Mouse (Mus musculus): ENCODE data around the gene Alk.

Alk gene

DNA sequence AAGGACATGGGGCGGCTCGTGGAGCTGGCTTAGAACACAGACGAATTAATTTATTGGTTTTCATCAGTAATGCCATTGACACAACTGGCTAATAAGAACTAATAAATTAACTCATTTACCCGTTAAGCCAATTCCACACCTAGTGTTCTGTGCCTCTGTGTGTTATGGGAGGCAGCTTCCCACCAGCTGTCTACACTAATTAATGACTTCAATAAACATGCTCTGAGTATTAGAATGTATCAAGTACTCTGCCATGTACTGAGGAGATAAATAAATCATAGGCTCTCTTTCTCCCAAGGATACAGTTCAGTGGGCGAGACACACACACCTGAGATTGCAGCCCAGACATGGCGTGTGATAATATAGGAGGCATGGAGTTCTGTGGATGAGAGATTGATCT is 723.1 kb downstream of the Alk start:
- no peak for DNase-seq (ENCODE audit: low read depth, low spot score)

DNA sequence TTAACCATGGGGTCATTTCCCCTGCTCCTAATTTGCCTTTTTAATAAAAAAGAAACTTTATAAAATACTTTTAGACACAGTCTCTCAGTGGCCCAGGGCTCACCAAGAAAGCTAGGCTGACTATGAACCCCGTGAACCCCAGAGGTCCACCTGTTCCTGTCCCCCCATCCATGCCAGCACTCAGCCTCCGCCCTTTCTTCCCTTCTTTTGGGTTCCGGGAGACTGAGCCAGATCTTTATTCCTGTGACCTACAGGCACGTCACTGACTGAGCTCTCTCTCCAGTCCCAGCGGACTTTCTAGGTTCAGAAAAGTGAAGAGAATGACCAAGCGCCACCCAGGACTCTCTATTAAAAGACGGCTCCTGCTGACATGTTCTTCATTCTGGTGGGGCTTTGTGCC is 728.9 kb downstream of the Alk start:
- no peak for DNase-seq (ENCODE audit: low read depth, low spot score)

DNA sequence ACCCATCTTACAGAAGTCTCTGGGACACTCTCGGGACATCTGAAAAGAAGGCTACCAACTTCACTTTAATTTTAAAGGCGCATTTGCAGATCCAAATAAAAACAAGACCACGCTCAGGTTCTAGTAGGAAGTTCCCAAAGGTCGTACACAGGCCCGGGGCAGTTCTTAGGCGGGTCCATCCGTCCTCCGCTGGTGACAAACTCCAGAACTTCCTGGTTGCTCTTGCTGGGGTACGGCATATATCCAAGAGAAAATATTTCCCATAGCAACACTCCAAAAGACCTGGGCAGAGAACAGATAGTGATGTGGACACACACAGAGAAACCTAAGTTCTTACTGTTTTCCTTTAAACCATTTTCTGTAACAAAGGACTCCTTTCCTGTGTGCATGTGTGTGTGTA is 729.6 kb downstream of the Alk start:
- DNase-seq (ENCODE audit: low read depth, low spot score) = no peak

DNA sequence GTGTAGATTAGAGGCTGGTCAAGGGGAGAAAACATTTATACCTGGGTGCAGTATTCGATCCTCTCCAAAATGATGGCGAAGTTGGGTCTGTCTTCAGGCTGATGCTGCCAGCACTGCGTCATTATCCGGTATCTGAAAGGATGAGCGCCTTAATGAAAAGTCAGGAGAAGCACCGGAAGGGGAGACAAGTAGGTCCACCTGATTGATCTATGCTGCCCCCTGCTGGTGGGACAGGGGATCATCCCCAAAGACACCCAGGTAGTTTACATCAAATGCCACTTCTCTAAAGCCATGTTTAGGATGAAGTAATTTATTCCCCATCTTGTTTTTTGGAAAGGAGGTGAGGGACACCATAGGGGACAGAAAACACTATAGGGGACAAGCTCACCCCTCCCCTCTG is 730.4 kb downstream of the Alk start:
- peak; percentile 31 for DNase-seq (ENCODE audit: low read depth, low spot score)

DNA sequence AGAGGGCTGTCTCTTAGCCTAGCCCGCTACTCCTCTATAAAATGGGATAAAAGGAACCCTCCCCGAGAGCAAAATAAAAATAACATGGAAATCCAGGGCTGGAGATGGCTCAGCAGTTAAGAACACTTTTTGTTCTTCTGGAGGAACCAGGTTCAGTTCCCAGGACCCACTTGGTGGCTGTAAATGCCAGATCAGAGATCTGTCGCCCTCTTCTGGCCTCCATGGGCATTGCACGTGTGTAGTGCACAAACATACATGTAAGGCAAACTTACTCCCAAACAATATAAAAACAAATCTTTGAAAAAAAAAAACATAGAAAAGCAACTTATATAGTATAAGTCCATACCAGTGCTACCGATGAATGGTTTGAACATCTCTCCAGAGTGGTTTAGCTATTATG is 731.5 kb downstream of the Alk start:
- peak; percentile 31 for DNase-seq (ENCODE audit: low read depth, low spot score)

DNA sequence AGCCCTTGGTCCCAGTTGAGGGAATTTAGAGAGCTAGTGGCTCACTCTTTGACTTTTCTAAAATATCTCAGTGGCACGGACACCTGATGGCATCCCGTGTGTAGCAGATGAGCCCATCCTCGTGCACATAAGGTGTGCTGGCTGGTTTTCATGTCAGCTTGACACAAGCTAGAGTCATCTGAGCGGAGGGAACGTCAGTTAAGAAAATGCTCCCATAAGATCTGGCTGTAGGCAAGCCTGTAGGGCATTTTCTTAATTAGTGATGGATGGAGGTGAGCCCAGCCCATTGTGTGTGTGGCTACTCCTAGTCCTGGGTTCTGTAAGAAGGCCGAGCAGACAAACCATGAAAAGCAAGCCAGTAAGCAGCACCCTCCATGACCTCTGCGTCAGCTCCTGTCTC is 732.4 kb downstream of the Alk start:
- no peak for DNase-seq (ENCODE audit: low read depth, low spot score)

DNA sequence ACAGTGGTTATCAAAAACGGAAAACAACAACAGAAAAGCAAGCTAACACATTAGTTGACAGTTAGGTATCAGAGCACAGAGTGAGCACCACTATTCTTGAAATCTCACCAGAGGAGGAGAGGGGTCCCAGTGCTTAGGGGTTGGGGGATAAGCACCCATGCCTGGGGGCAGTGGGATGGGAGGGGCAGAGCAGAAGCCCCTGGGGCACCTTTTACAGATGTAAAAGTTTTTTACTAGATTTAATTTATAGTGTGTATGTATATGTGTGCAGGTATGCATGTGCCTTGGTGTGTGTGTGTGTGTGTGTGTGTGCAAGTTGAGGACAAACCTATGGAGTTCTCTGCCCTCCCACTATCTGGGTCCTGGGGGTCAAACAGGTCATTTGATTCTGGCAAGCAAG is 733.8 kb downstream of the Alk start:
- DNase-seq (ENCODE audit: low read depth, low spot score) = no peak

DNA sequence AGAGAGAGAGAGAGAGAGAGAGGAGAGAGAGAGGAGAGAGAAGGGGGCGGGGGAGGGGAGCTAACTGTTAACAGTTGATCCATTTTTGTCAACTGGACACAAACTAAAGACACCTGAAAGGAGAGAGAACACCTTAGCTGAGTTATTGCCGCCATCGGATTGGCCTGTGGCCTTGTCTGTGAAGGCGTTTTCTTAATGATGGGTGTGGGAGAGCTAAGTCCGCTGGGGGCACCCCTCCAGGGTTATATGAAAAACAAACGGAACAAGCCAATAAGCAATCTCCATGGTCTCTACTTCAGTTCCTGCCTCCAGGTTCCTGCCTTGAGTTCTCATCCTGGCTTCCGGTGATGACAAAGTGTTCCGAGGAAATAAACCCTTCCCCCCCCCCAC is 734.2 kb downstream of the Alk start:
- no peak for DNase-seq (ENCODE audit: low read depth, low spot score)

DNA sequence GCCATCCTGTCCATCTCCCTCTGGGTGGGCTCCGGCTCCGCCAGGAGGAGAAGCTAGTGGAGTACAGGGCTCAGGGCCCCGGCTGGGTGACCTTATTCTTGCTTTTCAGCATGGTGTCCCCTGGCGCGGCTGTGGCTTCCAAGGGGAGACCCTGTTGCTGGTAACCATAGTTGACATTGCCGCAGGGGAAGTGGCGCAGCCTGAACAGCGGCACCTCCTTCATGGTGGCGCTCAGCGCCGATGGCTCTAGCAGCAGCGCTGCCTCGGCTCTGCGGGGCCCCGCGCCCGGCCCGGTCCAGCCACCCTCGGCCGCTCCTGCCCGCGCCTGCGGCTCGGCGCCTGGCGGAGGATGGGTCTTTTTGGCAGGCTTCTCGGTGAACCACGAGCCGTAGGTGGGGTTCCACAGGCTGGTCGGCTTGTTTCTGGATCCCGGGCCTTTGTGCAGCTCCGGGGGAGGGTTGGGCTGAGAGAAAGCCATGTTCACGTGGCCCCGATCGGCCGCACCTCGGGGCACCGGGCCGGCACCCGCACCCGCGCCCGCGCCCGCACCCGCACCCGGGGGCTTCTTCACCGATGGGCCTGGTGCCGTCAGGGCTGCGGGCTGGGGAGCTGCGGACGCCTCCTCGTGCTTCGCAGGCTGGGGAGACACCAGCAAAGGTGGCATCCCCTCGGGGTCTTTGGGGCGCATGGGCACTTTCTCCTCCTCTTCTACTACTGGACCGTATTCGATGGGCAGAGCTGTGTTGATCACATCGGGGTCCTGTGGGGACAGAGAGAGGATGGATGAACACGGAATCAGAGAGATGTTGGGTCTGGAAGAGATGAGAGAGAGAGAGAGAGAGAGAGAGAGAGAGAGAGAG is 734.8 kb downstream of the Alk start:
- no peak for DNase-seq (ENCODE audit: low read depth, low spot score)

DNA sequence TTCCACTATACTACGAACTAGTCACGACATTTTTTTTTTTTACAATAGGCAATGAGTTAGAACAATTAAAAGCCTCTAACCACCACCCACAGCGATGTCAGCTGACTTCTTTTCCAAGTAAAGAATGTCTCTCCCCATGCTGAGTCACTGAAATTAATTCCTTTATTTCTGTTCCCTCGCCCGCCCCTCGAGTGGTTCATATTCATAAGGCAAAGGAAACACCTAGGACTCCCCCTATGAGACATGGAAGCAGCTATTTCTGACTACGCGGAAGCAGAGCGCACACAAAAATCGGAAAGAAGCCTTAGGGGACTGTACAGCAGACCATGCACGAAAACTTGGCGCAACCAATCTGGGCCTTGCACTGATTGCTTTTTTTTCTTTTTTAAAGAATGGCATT is 735.6 kb downstream of the Alk start:
- DNase-seq (ENCODE audit: low read depth, low spot score) = no peak

DNA sequence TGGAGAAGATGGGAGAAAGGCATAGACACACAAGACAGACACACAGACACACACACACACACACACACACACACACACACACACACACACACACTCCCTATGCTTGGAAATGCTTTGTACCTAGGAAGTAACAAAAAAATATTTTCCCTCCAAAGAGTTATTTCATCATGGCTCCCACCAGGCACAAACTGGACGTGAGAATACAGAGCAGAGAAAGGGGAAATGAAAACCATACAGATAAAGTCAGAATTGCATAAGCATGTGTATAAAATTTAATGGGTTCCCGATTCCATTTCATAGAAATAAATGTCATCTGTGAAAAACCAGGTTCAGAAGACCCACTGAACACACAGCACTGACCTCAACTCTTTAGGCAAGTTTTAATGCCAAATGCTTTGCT is 736.5 kb downstream of the Alk start:
- DNase-seq (ENCODE audit: low read depth, low spot score) = no peak

DNA sequence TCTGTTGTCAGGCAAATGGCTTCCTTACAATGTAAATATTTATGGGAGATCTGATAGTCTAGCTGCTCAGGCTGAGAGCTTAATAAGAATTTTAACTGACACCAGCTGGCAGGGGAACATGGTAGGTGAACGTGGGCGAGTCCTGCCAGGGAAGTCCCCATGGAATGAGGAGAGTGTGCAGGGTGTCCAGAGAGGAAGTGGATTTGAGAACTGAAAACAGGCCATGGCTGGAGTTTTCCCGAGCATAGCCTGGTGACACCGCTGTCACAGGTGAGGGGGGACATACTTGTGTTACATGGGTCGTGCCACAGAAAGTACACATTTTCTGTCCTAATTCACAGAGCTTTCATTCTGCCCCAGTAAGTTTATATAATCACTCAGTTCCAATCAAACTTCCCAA is 739.0 kb downstream of the Alk start:
- DNase-seq (ENCODE audit: low read depth, low spot score) = no peak

DNA sequence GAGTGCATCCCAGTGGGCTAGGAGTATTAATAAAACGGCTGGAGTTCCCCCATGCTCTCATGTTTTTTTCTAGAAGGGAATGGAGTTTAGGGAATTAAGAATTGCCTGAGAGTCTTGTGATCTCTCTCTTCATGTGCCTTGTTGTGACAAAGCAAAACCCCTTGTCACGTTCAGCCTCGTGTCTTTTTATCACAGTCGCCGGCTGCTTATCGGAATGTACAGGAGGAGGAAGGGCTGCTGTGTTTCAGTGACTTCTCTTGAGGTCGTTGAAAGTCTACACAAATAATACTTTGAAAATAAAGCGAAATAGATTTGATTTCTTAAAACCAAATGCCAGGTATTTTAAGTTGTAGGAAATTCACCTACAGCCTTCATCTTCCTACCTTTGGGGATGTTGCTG is 740.4 kb downstream of the Alk start:
- DNase-seq (ENCODE audit: low read depth, low spot score) = no peak

DNA sequence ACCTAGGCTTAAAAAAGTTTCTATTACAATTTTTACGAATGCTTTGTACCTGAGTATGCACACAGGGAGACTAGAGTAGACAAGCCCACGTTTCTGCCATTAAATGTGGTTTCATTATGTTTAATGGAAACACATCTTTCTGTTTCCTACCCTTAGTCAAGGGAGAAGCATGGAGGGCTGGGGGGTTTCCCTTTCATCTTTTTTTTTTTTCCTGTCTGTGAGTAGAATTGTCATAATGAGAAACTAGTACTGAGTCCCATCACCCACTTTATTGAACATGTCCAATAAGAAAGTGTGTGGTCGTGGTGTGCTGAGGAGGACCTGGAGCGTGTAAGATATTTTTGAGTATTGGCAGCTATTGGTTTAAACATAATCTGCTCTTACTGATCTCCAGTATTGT is 741.5 kb downstream of the Alk start:
- DNase-seq (ENCODE audit: low read depth, low spot score) = no peak

DNA sequence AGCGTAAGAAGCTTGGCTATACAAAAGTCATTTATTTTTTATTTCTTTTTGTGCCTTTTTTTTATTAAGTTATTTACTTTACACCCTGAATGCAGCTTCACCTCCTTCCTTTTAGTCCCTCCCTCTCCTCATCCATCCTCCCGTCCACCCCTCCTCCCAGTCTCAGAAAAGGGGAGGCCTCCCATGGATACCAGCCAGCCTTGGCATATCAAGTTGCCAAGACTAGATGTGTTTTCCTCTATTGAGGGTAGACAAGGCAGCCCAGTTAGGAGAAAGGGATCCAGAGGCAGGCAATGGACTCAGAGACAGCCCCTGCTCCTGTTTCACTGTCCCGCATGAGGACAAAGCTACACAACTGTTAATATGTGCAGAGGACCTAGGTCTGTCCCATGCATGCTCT is 742.2 kb downstream of the Alk start:
- no peak for DNase-seq (ENCODE audit: low read depth, low spot score)

DNA sequence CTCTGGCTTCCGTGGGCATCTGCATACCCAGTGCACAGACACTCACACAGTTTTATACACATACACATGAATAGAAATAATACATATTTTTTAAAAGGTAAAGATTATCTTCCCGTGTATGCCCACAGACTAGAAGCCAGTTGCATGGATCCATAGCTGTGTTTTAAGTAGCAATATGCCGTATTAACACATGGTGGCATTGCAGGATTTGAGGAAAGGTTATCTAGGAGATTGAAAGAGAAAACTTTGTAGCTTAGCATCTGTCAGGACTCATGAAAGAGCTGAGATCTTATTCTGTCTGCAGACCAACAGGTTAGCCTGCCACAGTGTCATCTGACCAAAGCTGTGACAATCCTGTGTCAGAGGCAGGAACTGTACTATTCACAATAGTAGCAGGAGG is 772.5 kb downstream of the Alk start:
- DNase-seq (ENCODE audit: low read depth, low spot score) = no peak

DNA sequence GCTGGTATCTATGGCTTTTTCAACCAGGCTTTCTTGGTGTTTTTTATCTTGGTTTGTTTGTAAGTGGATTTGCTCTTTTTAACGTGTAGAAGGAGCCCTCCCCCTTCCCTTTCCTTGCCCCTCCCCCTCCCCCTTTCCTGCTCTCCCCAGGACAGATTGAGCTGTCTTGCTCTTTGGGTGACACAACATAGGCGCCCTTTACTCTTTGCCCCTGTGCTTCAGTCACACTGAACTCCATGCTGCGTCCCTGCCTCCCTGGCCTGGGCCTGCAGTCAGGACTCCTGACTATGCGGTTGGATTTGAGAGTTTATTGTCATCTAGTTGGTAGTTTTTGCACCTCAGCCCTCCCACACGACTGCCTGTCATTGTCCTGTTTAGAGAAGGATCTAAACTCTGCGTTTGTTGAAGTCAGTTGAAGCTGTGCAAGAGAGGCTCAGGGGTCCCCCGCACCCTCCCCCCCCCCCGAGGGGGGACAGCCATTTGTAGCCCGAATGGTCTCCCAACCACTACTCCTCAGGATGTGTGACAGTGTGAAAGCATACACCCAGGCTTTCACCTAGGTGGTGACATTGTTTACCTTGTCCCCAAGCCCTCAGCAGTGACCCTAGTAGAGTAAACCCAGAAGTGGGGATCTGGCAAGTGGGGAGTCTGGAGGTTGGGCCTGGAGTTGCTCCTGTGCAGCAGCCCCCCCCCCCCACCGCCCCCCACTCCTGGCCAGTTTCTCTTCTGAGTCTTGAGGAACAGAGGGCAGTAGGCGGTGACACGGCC is 775.6 kb downstream of the Alk start:
- no peak for DNase-seq (ENCODE audit: low read depth, low spot score)

DNA sequence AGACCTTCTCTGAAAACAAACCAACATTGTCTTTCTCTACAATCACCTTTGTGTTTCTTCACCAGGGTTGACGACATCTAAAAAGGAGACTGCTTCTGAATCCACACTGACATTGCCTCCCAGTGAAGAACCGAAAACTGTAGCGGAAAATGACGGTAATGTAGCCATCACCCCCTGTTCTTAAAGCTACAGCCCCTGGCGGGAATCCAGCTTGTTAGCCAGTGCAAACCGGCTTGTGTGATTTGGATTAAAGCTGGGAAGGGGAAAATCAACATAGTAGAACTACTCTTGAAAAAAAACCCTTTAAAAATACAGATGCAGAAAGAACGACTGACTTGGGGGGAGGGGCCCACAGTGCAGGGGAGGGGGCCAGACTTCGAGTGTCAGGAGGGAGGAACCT is 776.8 kb downstream of the Alk start:
- no peak for DNase-seq (ENCODE audit: low read depth, low spot score)

DNA sequence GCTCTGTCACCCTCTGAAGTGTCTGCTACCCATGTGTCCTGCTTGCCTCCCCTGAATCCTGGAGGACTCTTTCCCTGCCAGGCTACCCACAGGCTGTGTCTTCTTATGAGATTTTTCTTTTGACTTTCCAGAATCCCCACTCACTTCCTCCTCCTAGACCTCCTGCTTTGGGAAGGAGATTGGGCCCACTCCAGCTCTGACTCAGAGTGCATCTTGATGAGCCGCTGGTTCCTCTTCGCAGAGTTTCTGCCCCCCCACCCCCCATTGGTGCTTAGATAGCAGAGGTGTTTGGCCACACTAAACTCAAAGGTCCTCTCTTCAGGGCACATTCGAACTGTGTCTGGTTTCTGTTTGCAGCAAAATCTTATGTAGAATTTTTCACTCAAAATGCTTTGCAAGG is 777.8 kb downstream of the Alk start:
- no peak for DNase-seq (ENCODE audit: low read depth, low spot score)

DNA sequence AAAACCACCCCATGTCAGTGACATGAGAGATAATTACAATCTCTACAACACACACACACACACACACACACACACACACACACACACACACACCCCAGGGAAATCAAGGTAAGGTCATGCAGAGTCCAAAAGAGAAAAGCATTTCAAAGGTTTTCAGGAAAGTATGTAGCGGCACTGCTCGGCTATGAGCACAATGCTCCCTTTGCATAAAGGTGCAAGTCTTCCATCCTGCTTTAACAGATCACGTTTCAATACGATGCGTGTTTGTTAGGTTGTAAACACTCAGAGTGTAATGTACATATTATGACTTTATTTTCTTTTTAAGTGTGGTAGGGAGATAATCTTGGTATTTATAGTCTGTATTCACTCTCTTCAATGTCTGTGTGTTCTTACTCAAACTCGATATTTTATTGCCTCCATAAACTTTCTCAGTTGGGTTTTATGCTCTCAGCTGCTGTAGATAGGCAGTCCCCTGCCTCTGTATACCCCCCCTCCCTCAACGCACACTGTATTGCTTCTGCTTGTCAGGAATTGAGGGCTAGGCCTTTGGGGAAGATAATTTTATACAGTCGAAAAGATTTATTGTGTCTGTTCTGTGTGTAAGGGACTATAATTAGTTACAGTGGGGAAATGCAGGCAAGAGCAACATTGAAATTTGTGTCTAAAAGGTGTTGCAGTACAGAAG is 780.7 kb downstream of the Alk start:
- no peak for DNase-seq (ENCODE audit: low read depth, low spot score)
